ENCODE assay signal across 26 mouse cellular contexts in the genomic region with DNA sequence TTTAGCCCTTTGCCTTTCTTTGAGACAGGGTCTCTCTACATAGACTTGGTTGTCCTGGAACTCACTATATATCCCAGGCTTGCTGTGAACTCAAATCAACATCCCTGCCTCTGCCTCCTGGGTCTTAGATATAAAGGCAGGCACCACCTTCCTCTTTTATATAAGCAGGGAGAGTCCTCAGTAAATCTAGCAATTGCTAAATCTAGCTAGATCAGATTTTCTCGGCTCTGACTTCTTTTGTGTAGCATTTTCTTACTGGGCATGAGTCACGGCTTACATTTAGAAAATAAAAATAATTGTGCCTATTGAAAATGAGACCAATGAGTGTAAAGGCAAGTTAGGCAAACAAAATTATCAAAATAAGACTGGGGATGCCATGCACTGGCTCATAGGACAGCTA.
A peak's percentile ranks its signal among the peaks of the same experiment; 100 is the strongest.
DNase-seq lines count a peak whose midpoint lies in the region; ATAC-seq lines count a peak whose summit lies in the region.
"Had no signal": no experiment of that assay in that cellular context is flagged by ENCODE, and none has a peak within 500 bp of the region (broad histone marks: within the 10 kb centered on the region; RNA-seq: fewer than 3 reads in every experiment).

No protein-coding gene starts in this region.

- DNase-seq in frontal cortex, postnatal 14 days (ENCODE audit: low spot score in 2 of 2): no peak
- DNase-seq in left cerebral cortex, adult 11 months (ENCODE audit: low spot score): peak; percentile 6
- no peak for DNase-seq in left cerebral cortex, postnatal 14 days (ENCODE audit: low spot score in 2 of 2)
- peak; percentile 5 to 15 for DNase-seq in right cerebral cortex, adult 2 months (ENCODE audit: low spot score in 2 of 2)
- DNase-seq in right cerebral cortex, postnatal 4 days: no peak
- peak; percentile 38 for DNase-seq in telencephalon, adult 2 months (ENCODE audit: low read depth, low spot score)
- DNase-seq: adrenal gland, adult 8-10 months; adrenal gland, postnatal 25 days; B cell, adult 2 months; cerebellum, adult 11-12 months; cerebellum, adult 2 months; cerebellum, adult 9-10 months; cerebellum, postnatal 10 days; cerebellum, postnatal 25 days; forebrain, postnatal 0 days had no signal

- no peaks in the 10 kb centered on the region for H3K36me3 ChIP-seq in neural tube, embryonic 15.5 days
- H3K36me3 ChIP-seq: embryonic facial prominence, embryonic 10.5 days; embryonic facial prominence, embryonic 12.5 days; forebrain, embryonic 15.5 days; G1E had no signal

- intact Hi-C loops in left cerebral cortex, postnatal 14 days (cut with DNase I): no loop called here

- no peak overlapping the region for H3K4me2 ChIP-seq in neural tube, embryonic 15.5 days
- H3K4me2 ChIP-seq: embryonic facial prominence, embryonic 12.5 days; forebrain, embryonic 13.5 days; forebrain, embryonic 15.5 days had no signal

- no peaks in the 10 kb centered on the region for H3K27me3 ChIP-seq in neural tube, embryonic 15.5 days (replicated peaks)
- H3K27me3 ChIP-seq: CH12.LX; embryonic facial prominence, embryonic 12.5 days; forebrain, embryonic 13.5 days; forebrain, embryonic 15.5 days; Patski had no signal

- no peak overlapping the region for H3K9ac ChIP-seq in neural tube, embryonic 15.5 days (replicated peaks)
- H3K9ac ChIP-seq: embryonic facial prominence, embryonic 12.5 days; forebrain, embryonic 13.5 days; forebrain, embryonic 15.5 days; forebrain, postnatal 0 days had no signal

- no peaks in the 10 kb centered on the region for H3K4me1 ChIP-seq in neural tube, embryonic 15.5 days
- H3K4me1 ChIP-seq: forebrain, embryonic 13.5 days; forebrain, embryonic 15.5 days had no signal

- H3K4me3 ChIP-seq in neural tube, embryonic 15.5 days (replicated peaks): no peak overlapping the region
- H3K4me3 ChIP-seq: embryonic facial prominence, embryonic 10.5 days; embryonic facial prominence, embryonic 12.5 days; forebrain, embryonic 13.5 days; forebrain, embryonic 15.5 days had no signal

- peak; percentile 84 for ATAC-seq in frontal cortex, adult (ENCODE audit: low TSS enrichment)
- ATAC-seq in neural tube, embryonic 15.5 days (ENCODE audit: low FRiP score): no peak
- ATAC-seq: activated CD4-positive, CD25-positive, alpha-beta regulatory T cell, adult 4 months; CD4-positive, CD25-positive, alpha-beta regulatory T cell, adult 4 months; forebrain, embryonic 13.5 days; forebrain, embryonic 15.5 days; forebrain, postnatal 0 days; Patski had no signal

- H3K27ac ChIP-seq in neural tube, embryonic 15.5 days (replicated peaks): no peak overlapping the region
- H3K27ac ChIP-seq: embryonic facial prominence, embryonic 10.5 days; embryonic facial prominence, embryonic 12.5 days; forebrain, embryonic 13.5 days; forebrain, embryonic 15.5 days had no signal

- WGBS in neural tube, embryonic 15.5 days: 89% methylated on average over 2 of the region's 2 CpGs

- no peaks in the 10 kb centered on the region for H3K9me3 ChIP-seq in neural tube, embryonic 15.5 days (replicated peaks)
- H3K9me3 ChIP-seq: embryonic facial prominence, embryonic 10.5 days; embryonic facial prominence, embryonic 12.5 days; forebrain, embryonic 13.5 days; forebrain, embryonic 15.5 days had no signal

Comparison
In these comparisons a context has a peak if more than half of its experiments do, and no peak if none do; other contexts are left out.
1. DNase-seq: peak in left cerebral cortex, adult 11 months (single experiment), right cerebral cortex, adult 2 months (2 of 2) and telencephalon, adult 2 months (single experiment); none in frontal cortex, postnatal 14 days (0 of 2), left cerebral cortex, postnatal 14 days (0 of 2) and right cerebral cortex, postnatal 4 days (single experiment).